Mouse (Mus musculus): Measurements from ENCODE around the gene Tinagl1.

Gene Tinagl1

GRCm38 (mm10) chr4:130175072-130175711, at the start of gene Tinagl1:
Tinagl1 (minus strand) TSS chr4:130175122.
- DNase-seq (ENCODE audit: low spot score), result no peak

GRCm38 (mm10) chr4:130224071-130224470, 49.1 kb upstream of the Tinagl1 start:
- DNase-seq (ENCODE audit: low spot score), result no peak

- DNase-seq (ENCODE audit: low spot score), result no peak
Measured at GRCm38 (mm10) chr4:130222179-130222578, 47.3 kb upstream of the Tinagl1 start, which contains the start of gene Gm853. Gm853 (minus strand) TSS chr4:130222401.

- DNase-seq (ENCODE audit: low spot score), result no peak
Measured at GRCm38 (mm10) chr4:130220176-130220575, 45.3 kb upstream of the Tinagl1 start.

GRCm38 (mm10) chr4:130215392-130215791, 40.5 kb upstream of the Tinagl1 start:
- DNase-seq (ENCODE audit: low spot score), result no peak

- DNase-seq (ENCODE audit: low spot score), result no peak
Measured at GRCm38 (mm10) chr4:130213857-130214256, 38.9 kb upstream of the Tinagl1 start.

GRCm38 (mm10) chr4:130213197-130213596, 38.3 kb upstream of the Tinagl1 start:
- DNase-seq (ENCODE audit: low spot score), result no peak

- no peak for DNase-seq (ENCODE audit: low spot score)
Measured at GRCm38 (mm10) chr4:130212421-130212820, 37.5 kb upstream of the Tinagl1 start.

- DNase-seq (ENCODE audit: low spot score), result no peak
Measured at GRCm38 (mm10) chr4:130211870-130212269, 36.9 kb upstream of the Tinagl1 start.

- peak; percentile 88 for DNase-seq (ENCODE audit: low spot score)
Measured at GRCm38 (mm10) chr4:130198694-130199670, 24.1 kb upstream of the Tinagl1 start.

GRCm38 (mm10) chr4:130196542-130196941, 21.6 kb upstream of the Tinagl1 start:
- DNase-seq (ENCODE audit: low spot score), result no peak

- DNase-seq (ENCODE audit: low spot score), result no peak
Measured at GRCm38 (mm10) chr4:130195924-130196323, 21.0 kb upstream of the Tinagl1 start.

GRCm38 (mm10) chr4:130192266-130192665, 17.3 kb upstream of the Tinagl1 start:
- no peak for DNase-seq (ENCODE audit: low spot score)

- DNase-seq (ENCODE audit: low spot score), result no peak
Measured at GRCm38 (mm10) chr4:130189606-130190005, 14.7 kb upstream of the Tinagl1 start.

- peak; percentile 73 for DNase-seq (ENCODE audit: low spot score)
Measured at GRCm38 (mm10) chr4:130188806-130189297, 13.9 kb upstream of the Tinagl1 start.

GRCm38 (mm10) chr4:130186891-130187290, 12.0 kb upstream of the Tinagl1 start:
- no peak for DNase-seq (ENCODE audit: low spot score)

- no peak for DNase-seq (ENCODE audit: low spot score)
Measured at GRCm38 (mm10) chr4:130186450-130186849, 11.5 kb upstream of the Tinagl1 start.

GRCm38 (mm10) chr4:130183879-130184278, 9.0 kb upstream of the Tinagl1 start:
- DNase-seq (ENCODE audit: low spot score), result no peak

- no peak for DNase-seq (ENCODE audit: low spot score)
Measured at GRCm38 (mm10) chr4:130183023-130183422, 8.1 kb upstream of the Tinagl1 start.

- no peak for DNase-seq (ENCODE audit: low spot score)
Measured at GRCm38 (mm10) chr4:130181886-130182285, 7.0 kb upstream of the Tinagl1 start.

- no peak for DNase-seq (ENCODE audit: low spot score)
Measured at GRCm38 (mm10) chr4:130180909-130181602, 6.1 kb upstream of the Tinagl1 start.

- DNase-seq (ENCODE audit: low spot score), result no peak
Measured at GRCm38 (mm10) chr4:130179876-130180275, 5.0 kb upstream of the Tinagl1 start.
